8 mouse cellular contexts compared by ENCODE assay signal in genomic region chr1:39941237-39942179, GRCm38 (mm10). TPM values are rescaled to one million over a fixed set of nuclear protein-coding genes. Genes with fewer than 3 reads are reported as not detected.
DNase-seq lines count a peak whose midpoint lies in the region; ATAC-seq lines count a peak whose summit lies in the region.

No protein-coding gene starts in this region.

- no peaks in the 10 kb centered on the region for H3K27me3 ChIP-seq in heart, embryonic 16.5 days (ENCODE audit: control insufficient read depth, insufficient read depth, low read length)
- H3K27me3 ChIP-seq in intestine, embryonic 15.5 days (replicated peaks) = no peaks in the 10 kb centered on the region

- WGBS in heart, embryonic 16.5 days = 58% methylated on average over 10 of the region's 10 CpGs
- WGBS in intestine, embryonic 15.5 days = 55% methylated on average over 10 of the region's 10 CpGs

- H3K27ac ChIP-seq in heart, embryonic 16.5 days (ENCODE audit: low read length) = 0 out of 2 replicates have a peak overlapping the region, but pooled peaks have one; percentile 15
- H3K27ac ChIP-seq in intestine, embryonic 15.5 days = 0 out of 2 replicates have a peak overlapping the region, but pooled peaks have one; percentile 1

- no peak for DNase-seq in heart, postnatal 25 days (ENCODE audit: low spot score)
- peak; percentile 43 for DNase-seq in CD4-positive, CD25-positive, alpha-beta regulatory T cell, adult 2 months (ENCODE audit: low read depth, low spot score)
- peak; percentile 75 for DNase-seq in cerebellum, adult 11-12 months
- no peak for DNase-seq in embryo, embryonic 9.5 days (ENCODE audit: extremely low spot score)
- DNase-seq in ovary, postnatal 36 days (ENCODE audit: low spot score) = no peak
- DNase-seq in frontal cortex, postnatal 14 days (ENCODE audit: low spot score in 2 of 2) = no peak

- no peak for ATAC-seq in heart, embryonic 16.5 days (replicated peaks; ENCODE audit: extremely low read depth, insufficient read depth, low FRiP score)
- peak; percentile 57 for ATAC-seq in intestine, embryonic 15.5 days

- no peaks in the 10 kb centered on the region for H3K36me3 ChIP-seq in heart, embryonic 16.5 days (ENCODE audit: control insufficient read depth, insufficient read depth)
- H3K36me3 ChIP-seq in intestine, embryonic 15.5 days = no peaks in the 10 kb centered on the region

- peaks cover 88% of the 10 kb centered on the region for H3K4me1 ChIP-seq in heart, embryonic 16.5 days (ENCODE audit: control insufficient read depth, insufficient read depth, low read length)
- H3K4me1 ChIP-seq in intestine, embryonic 15.5 days (replicated peaks) = peaks cover 78% of the 10 kb centered on the region

- no peak overlapping the region for H3K4me2 ChIP-seq in heart, embryonic 16.5 days (ENCODE audit: low read depth, low read length)
- no peak overlapping the region for H3K4me2 ChIP-seq in intestine, embryonic 15.5 days (replicated peaks)

- no peak overlapping the region for H3K9ac ChIP-seq in heart, embryonic 16.5 days (ENCODE audit: low read length)
- no peak overlapping the region for H3K9ac ChIP-seq in intestine, embryonic 15.5 days

- intact Hi-C loops in heart, postnatal 25 days (cut with DNase I) = loop anchor here (5.0 kb wide), 1 partner anchor 36 kb away; no protein-coding TSS in a partner anchor

- H3K4me3 ChIP-seq in heart, embryonic 16.5 days (ENCODE audit: low read length) = no peak overlapping the region
- no peak overlapping the region for H3K4me3 ChIP-seq in intestine, embryonic 15.5 days (replicated peaks)

- H3K9me3 ChIP-seq in heart, embryonic 16.5 days (replicated peaks; ENCODE audit: control insufficient read depth, low read length) = no peaks in the 10 kb centered on the region
- no peaks in the 10 kb centered on the region for H3K9me3 ChIP-seq in intestine, embryonic 15.5 days

RNA-seq across cellular contexts. Expression of gene Map4k4, which starts 40.8 kb away (rescaled TPM):
- 14.7 and 23.8 TPM in 2 replicates for polyA plus RNA-seq in heart, embryonic 16.5 days (2015; fragmentation: Nextera tagmentation; extraction: Ambion mirVana)
- 100 to 1,000 TPM; 155 to 174 TPM for total RNA-seq in heart, postnatal 25 days (2021)
- polyA plus RNA-seq in intestine, embryonic 15.5 days (2015; fragmentation: Nextera tagmentation; extraction: Ambion mirVana) = 20.0 and 25.5 TPM in 2 replicates

Comparison
In these comparisons a context has a peak if more than half of its experiments do, and no peak if none do; other contexts are left out.
1. DNase-seq: peak in CD4-positive, CD25-positive, alpha-beta regulatory T cell, adult 2 months (single experiment) and cerebellum, adult 11-12 months (single experiment); none in heart, postnatal 25 days (single experiment), embryo, embryonic 9.5 days (single experiment), ovary, postnatal 36 days (single experiment) and frontal cortex, postnatal 14 days (0 of 2).